Mouse (Mus musculus) olfactory bulb, adult 2 months (tissue): ENCODE measurements around the gene Oat.

Source experiments
- CTCF ChIP-seq: fragments of 200-500 bp; IDR thresholded peaks from 2 replicates; pipeline ENCODE4 v1.5.1; 2012; ENCODE audit warnings: low read depth, mild to moderate bottlenecking, low read length, moderate library complexity; ENCODE audit not compliant: insufficient read depth
- POLR2A ChIP-seq: fragments of 200-500 bp; IDR thresholded peaks from 2 replicates; pipeline ENCODE4 v1.6.1; 2012; ENCODE audit warnings: mild to moderate bottlenecking, low read depth, low read length, moderate library complexity; ENCODE audit not compliant: insufficient read depth

DNA sequence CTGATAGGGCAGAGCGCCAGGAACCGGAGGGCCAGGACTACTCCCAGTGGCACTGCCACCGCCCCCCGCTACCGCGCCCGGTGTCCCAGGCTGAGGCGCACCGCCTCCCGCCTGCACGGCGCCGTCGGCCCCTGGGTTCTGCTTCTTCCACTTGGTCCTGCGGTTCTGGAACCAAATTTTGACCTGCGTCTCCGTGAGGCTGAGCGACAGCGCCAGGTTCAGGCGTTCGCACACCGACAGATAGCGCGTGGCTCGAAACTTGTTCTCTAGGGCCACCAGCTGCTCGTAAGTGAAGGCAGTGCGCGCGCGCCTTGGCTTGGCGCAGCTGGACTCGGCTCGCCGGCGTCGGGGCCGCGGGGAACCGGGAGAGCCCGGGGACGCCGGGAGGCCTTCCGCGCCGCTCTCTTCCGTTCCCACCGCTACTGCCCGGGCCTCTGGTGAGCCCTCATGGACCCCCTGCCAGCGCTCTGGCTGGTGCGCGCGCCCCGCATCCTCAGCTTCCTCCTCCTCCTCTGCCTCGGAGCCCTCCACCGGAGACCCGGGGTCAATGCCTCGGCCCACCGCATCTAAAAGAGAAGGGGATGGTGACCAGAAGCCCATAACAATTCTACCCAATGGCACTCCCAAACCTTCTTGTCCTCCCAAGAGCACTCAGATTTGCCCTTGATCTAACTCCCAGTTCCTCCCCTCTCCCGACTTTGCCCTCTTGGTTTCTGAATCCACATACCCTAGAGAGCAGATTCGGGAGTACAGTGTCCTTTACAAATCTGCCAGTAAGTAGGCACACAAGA, 21.2 kb upstream of the Oat start:
- no peak for TF ChIP-seq POLR2A
- TF ChIP-seq CTCF: no peak
